Mouse (Mus musculus) heart, postnatal 0 days (tissue): ENCODE results near the gene Scamp5. TPM values are rescaled to one million over a fixed set of nuclear protein-coding genes. Genes with fewer than 3 reads are reported as not detected.

Experiments used
- ATAC-seq: fragments of 200-750 bp; cut with Nextera tagmentation; 2 replicates; pipeline ENCODE4 v1.8.0; 2017; ENCODE audit warnings: low read depth, moderate number of reproducible peaks, moderate library complexity; ENCODE audit not compliant: insufficient read depth
- DNase-seq: peaks from one replicate; pipeline ENCODE4 v3.0.0-alpha.2; 2016; ENCODE audit warnings: low spot score
- H3K27ac ChIP-seq: fragments of 300-500 bp; sonication (generic); 2 replicates; pipeline ENCODE4 v1.5.1; 2014; ENCODE audit warnings: low read depth, mild to moderate bottlenecking
- H3K27me3 ChIP-seq: fragments of 300-500 bp; sonication (generic); 2 replicates; pipeline ENCODE4 v1.6.1; 2014; ENCODE audit warnings: low read length, mixed read lengths; ENCODE audit not compliant: control insufficient read depth, insufficient read depth
- H3K36me3 ChIP-seq: fragments of 300-500 bp; sonication (generic); replicated peaks from 2 replicates; pipeline ENCODE4 v1.6.1; 2014; ENCODE audit warnings: low read length, mixed read lengths; ENCODE audit not compliant: control insufficient read depth, insufficient read depth
- H3K4me1 ChIP-seq: fragments of 300-500 bp; sonication (generic); 2 replicates; pipeline ENCODE4 v1.6.1; 2014; ENCODE audit warnings: antibody characterized with exemption; ENCODE audit not compliant: control insufficient read depth, insufficient read depth
- H3K4me2 ChIP-seq: fragments of 300-500 bp; sonication (generic); 2 replicates; pipeline ENCODE4 v1.6.1; 2014; ENCODE audit warnings: low read depth, mild to moderate bottlenecking, low read length, moderate library complexity
- H3K4me3 ChIP-seq: fragments of 300-500 bp; sonication (generic); 2 replicates; pipeline ENCODE4 v1.5.1; 2014; ENCODE audit warnings: low read depth, low read length
- H3K9ac ChIP-seq: fragments of 300-500 bp; sonication (generic); replicated peaks from 2 replicates; pipeline ENCODE4 v1.6.1; 2014; ENCODE audit warnings: low read depth, low read length, mixed read lengths
- H3K9me3 ChIP-seq: fragments of 300-500 bp; sonication (generic); replicated peaks from 2 replicates; pipeline ENCODE4 v1.6.1; 2016; ENCODE audit warnings: low read length; ENCODE audit not compliant: control insufficient read depth
- CTCF ChIP-seq: IDR thresholded peaks from 2 replicates; pipeline ENCODE4 v1.5.1; 2016; ENCODE audit warnings: antibody characterized with exemption, control low read depth, low read depth
- EP300 ChIP-seq: IDR thresholded peaks from 2 replicates; pipeline ENCODE4 v1.6.1; 2016; ENCODE audit warnings: antibody characterized with exemption, low read depth
- WGBS: fragments of 180-500 bp; shearing (Covaris S2); extraction: QIAGEN DNeasy Blood & Tissue Kit; methylation state at CpG from one replicate; pipeline ENCODE4 v1.1.7; 2014; 5-methylcytosine and 5-hydroxymethylcytosine counted together
- polyA plus RNA-seq: library from polyadenylated mRNA; unstranded; fragments of >200 nt; fragmentation: Nextera tagmentation; extraction: Ambion mirVana; gene quantifications from 2 replicates; pipeline ENCODE4 v1.2.1, GENCODE M21; 2015
- total RNA-seq: library from RNA; depleted of rRNA; stranded (reverse); fragments of >200 nt; gene quantifications from 2 replicates; pipeline ENCODE4 v1.2.3, GENCODE M21; 2014; ENCODE audit warnings: low replicate concordance

Gene Scamp5
- total and polyA plus RNA-seq, 2 experiments from 2014 or later, result 7.0 to 16.1 TPM

DNA sequence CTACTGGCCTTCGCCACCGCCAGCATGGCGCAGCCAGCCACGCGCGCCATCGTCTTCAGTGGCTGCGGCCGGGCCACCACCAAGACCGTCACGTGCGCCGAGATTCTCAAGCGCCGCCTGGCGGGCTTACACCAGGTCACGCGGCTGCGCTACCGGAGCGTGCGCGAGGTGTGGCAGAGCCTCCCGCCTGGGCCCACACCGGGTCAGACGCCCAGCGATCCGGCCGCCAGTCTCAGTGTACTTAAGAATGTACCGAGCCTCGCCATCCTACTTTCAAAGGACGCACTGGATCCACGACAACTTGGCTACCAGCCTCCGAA, 36.5 kb upstream of the Scamp5 start:
- Histone ChIP-seq H3K36me3 (no peaks in the 10 kb centered on the region), H3K9ac (0 out of 2 replicates have a peak overlapping the region, but pooled peaks have one; percentile 36), H3K9me3 (no peaks in the 10 kb centered on the region), H3K4me2 (peak overlapping the region; percentile 69), H3K27ac (peak overlapping the region; percentile 86; the same call in 1 of the 2 replicates), H3K4me3 (peak overlapping the region; percentile 41), H3K27me3 (peaks cover 39% of the 10 kb centered on the region), H3K4me1 (peaks cover 28% of the 10 kb centered on the region)
- WGBS, result 3% methylated on average over 34 of the region's 34 CpGs
- peak; percentile 56 for ATAC-seq
- DNase-seq, result peak; percentile 56
- TF ChIP-seq EP300, result no peak
- TF ChIP-seq CTCF, result peak; percentile 38

DNA sequence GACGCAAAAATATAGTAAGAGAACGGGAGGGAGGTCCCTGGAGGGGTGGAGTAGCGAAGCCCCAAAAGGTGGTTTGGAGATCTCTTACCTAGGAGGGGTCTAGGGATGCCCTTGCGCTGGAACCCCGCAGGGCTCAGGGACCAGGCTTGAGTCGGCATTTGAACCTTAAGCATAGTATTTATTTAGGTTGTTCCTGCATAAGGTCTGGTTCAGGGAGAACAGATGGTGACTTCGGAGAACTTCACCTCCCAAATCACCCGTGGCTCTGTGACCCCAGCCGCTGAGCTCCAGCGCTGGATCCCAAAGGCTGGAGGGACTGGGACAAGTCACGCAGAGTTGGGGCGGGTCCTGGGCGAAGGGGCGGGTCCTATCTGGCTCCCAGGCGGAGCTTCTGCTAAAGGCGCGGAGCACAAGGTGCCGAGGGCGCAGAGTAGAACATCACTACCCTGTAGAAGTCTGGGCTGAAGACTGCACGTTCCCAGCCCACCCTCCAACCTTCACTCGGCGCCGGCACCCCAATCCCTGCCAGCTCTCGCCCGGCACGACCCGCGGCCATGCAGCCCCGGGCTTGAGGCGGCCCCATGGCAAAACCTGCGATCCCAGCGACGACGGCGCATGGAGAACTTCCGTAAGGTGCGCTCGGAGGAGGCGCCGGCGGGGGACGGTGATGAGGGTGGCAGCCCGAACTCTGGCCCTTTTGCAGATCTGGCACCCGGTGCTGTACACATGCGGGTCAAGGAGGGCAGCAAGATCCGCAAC, 35.9 kb upstream of the Scamp5 start, which contains the start of gene Rpp25:
Gene Rpp25, plus strand, starts transcription at position 405 of the 759 bp plus-strand sequence.
- peak; percentile 70 for ATAC-seq
- Histone ChIP-seq H3K27me3 (peaks cover 39% of the 10 kb centered on the region), H3K9me3 (no peaks in the 10 kb centered on the region), H3K36me3 (no peaks in the 10 kb centered on the region), H3K4me3 (peak within 1 kb of the TSS; percentile 41), H3K4me2 (peak within 1 kb of the TSS; percentile 69), H3K4me1 (peaks cover 28% of the 10 kb centered on the region), H3K27ac (peak within 1 kb of the TSS; percentile 86; the same call in 1 of the 2 replicates), H3K9ac (peak within 1 kb of the TSS; percentile 36; the same call in 1 of the 2 replicates)
- peak; percentile 54 for DNase-seq
- 1% methylated on average over 46 of the region's 46 CpGs for WGBS
- TF ChIP-seq CTCF, result no peak
- TF ChIP-seq EP300, result no peak

DNA sequence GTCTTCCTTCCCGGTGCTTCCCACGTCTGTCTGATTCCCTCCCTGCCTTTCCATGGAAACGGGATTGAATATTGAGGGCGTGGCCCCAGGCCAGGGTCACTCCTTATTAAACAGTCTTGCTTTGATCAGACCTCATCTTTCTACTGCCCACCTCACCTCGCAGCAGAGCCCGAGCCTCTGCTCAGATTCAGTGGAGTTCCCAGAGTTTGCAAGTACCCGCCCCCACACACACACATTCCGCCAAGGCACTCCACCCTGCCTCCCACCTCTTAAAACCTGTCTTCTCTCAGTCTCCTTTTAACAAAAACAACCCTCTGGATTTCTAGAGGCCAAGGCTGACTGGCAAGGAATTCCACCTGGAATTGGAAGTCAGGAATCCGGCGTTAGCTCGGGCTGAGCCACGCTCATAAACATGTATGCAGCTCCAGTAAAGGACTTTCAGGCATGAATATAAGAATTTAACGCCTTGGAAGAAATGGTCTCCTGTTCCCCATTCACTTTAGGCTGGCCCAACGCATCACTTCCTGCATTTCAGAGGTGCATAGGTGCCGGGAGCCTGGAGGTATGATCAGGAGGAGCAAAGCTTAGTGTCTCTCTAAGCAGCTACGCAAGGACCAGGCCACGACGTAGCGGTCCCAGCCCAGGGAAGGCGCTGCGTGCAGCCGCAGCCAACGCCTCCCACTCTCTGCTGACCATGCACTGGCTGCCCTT, 35.2 kb upstream of the Scamp5 start:
- no peaks in the 10 kb centered on the region for H3K36me3 ChIP-seq
- peak overlapping the region; percentile 69 for H3K4me2 ChIP-seq
- no peak for DNase-seq
- 12% methylated on average over 23 of the region's 23 CpGs for WGBS
- ATAC-seq, result no peak
- peaks cover 39% of the 10 kb centered on the region for H3K27me3 ChIP-seq
- peak overlapping the region; percentile 41 for H3K4me3 ChIP-seq
- TF ChIP-seq CTCF, result no peak
- TF ChIP-seq EP300, result no peak
- peaks cover 28% of the 10 kb centered on the region for H3K4me1 ChIP-seq
- H3K9me3 ChIP-seq, result no peaks in the 10 kb centered on the region
- H3K27ac ChIP-seq, result no peak overlapping the region
- H3K9ac ChIP-seq, result no peak overlapping the region

DNA sequence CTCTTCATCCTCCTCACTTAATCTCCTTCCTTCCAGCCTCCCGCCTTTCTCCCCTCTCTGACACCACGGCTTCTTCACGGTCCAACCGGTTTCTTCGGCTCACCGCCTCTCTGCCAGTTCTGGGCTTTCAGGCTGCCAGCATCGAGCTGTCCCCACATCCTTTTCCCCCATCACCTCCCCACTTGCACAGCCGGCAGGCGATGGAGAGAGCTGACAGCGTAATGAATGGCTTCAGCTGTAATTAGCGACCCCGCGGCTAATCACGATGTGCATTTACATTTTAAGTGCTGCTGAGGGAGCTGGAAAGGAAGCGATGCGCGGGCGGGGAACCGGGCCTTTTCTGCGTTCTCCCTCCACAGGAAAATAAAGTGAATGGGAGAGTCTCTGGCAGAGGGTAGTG, 34.0 kb upstream of the Scamp5 start:
- WGBS, result 23% methylated on average over 20 of the region's 20 CpGs
- peaks cover 39% of the 10 kb centered on the region for H3K27me3 ChIP-seq
- H3K27ac ChIP-seq, result no peak overlapping the region
- TF ChIP-seq CTCF, result no peak
- TF ChIP-seq EP300, result no peak
- H3K9ac ChIP-seq, result no peak overlapping the region
- no peak overlapping the region for H3K4me2 ChIP-seq
- no peak overlapping the region for H3K4me3 ChIP-seq
- DNase-seq (no peak), ATAC-seq (no peak)
- H3K4me1 ChIP-seq, result peaks cover 28% of the 10 kb centered on the region
- H3K36me3 ChIP-seq, result no peaks in the 10 kb centered on the region
- no peaks in the 10 kb centered on the region for H3K9me3 ChIP-seq

DNA sequence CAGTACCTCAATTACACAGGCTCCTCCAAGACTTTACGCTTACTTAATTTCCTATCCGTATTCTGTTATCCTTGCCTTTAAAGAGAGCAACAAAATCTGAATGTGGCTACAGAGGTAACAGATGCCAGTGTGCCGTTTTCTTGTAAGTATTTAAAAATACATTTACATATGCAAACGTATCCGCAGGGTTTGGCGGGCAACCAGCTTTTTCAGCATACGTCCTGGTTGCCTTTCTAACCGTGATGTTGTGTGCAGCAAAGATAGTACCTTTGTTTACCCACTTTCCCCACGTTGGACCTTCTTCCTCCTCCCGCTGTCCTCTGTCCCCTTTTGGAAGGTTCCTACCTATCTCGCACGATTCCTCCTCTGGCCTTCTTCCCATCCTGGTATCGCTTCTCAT, 33.6 kb upstream of the Scamp5 start:
- Histone ChIP-seq H3K9me3 (no peaks in the 10 kb centered on the region), H3K36me3 (no peaks in the 10 kb centered on the region), H3K4me1 (peaks cover 28% of the 10 kb centered on the region), H3K4me3 (no peak overlapping the region), H3K9ac (no peak overlapping the region), H3K4me2 (no peak overlapping the region), H3K27me3 (peaks cover 39% of the 10 kb centered on the region), H3K27ac (no peak overlapping the region)
- no peak for ATAC-seq
- no peak for DNase-seq
- WGBS, result 39% methylated on average over 13 of the region's 13 CpGs
- TF ChIP-seq EP300, result no peak
- no peak for TF ChIP-seq CTCF
